Mouse (Mus musculus) midbrain, embryonic 13.5 days (tissue): Measurements from ENCODE around the gene Tnip2. TPM values are rescaled to one million over a fixed set of nuclear protein-coding genes. Genes with fewer than 3 reads are reported as not detected.

Experiments used
- ATAC-seq: fragments of 200-750 bp; cut with Nextera tagmentation; 2 replicates; pipeline ENCODE4 v1.8.0; 2017; ENCODE audit warnings: mild to moderate bottlenecking, moderate TSS enrichment, moderate library complexity
- H3K27ac ChIP-seq: fragments of 300-500 bp; sonication (generic); 2 replicates; pipeline ENCODE4 v1.5.1; 2015; ENCODE audit warnings: inconsistent platforms, mild to moderate bottlenecking, moderate library complexity
- H3K27me3 ChIP-seq: fragments of 300-500 bp; sonication (generic); 2 replicates; pipeline ENCODE4 v1.6.1; 2015; ENCODE audit warnings: mild to moderate bottlenecking, inconsistent platforms
- H3K36me3 ChIP-seq: fragments of 300-500 bp; sonication (generic); 2 replicates; pipeline ENCODE4 v1.6.1; 2015; ENCODE audit warnings: mild to moderate bottlenecking, inconsistent platforms
- H3K4me1 ChIP-seq: fragments of 300-500 bp; sonication (generic); replicated peaks from 2 replicates; pipeline ENCODE4 v1.6.1; 2015; ENCODE audit warnings: inconsistent platforms
- H3K4me2 ChIP-seq: fragments of 300-500 bp; sonication (generic); replicated peaks from 2 replicates; pipeline ENCODE4 v1.6.1; 2015; ENCODE audit warnings: moderate library complexity, mild to moderate bottlenecking, inconsistent platforms
- H3K4me3 ChIP-seq: fragments of 300-500 bp; sonication (generic); replicated peaks from 2 replicates; pipeline ENCODE4 v1.5.1; 2015; ENCODE audit warnings: mild to moderate bottlenecking, inconsistent platforms
- H3K9ac ChIP-seq: fragments of 300-500 bp; sonication (generic); replicated peaks from 2 replicates; pipeline ENCODE4 v1.6.1; 2015; ENCODE audit warnings: mild to moderate bottlenecking, inconsistent platforms
- H3K9me3 ChIP-seq: fragments of 300-500 bp; sonication (generic); 2 replicates; pipeline ENCODE4 v1.6.1; 2016; ENCODE audit warnings: mild to moderate bottlenecking, inconsistent platforms
- WGBS: fragments of 180-500 bp; shearing (Covaris S2); methylation state at CpG from one replicate; pipeline ENCODE4 v1.1.7; 2015; 5-methylcytosine and 5-hydroxymethylcytosine counted together
- polyA plus RNA-seq: library from polyadenylated mRNA; unstranded; fragments of >200 nt; fragmentation: Nextera tagmentation; extraction: Ambion mirVana; gene quantifications from 2 replicates; pipeline ENCODE4 v1.2.1, GENCODE M21; 2015

Gene Tnip2
- polyA plus RNA-seq, 1 experiment from 2014 or later = 6.9 TPM

GRCm38 (mm10) chr5:34520458-34521209 lies 6.8 kb upstream of the Tnip2 start:
- H3K36me3 ChIP-seq = no peaks in the 10 kb centered on the region
- no peak overlapping the region for H3K9ac ChIP-seq
- H3K4me1 ChIP-seq = 0 out of 2 replicates have a peak, but pooled peaks cover 2% of the 10 kb centered on the region
- WGBS = 83% methylated on average over 11 of the region's 11 CpGs
- no peaks in the 10 kb centered on the region for H3K9me3 ChIP-seq
- H3K4me2 ChIP-seq = no peak overlapping the region
- H3K27ac ChIP-seq = no peak overlapping the region
- no peak overlapping the region for H3K4me3 ChIP-seq
- no peak for ATAC-seq
- no peaks in the 10 kb centered on the region for H3K27me3 ChIP-seq

GRCm38 (mm10) chr5:34519389-34519910 lies 5.7 kb upstream of the Tnip2 start:
- Histone ChIP-seq H3K27me3 (0 out of 2 replicates have a peak, but pooled peaks cover 5% of the 10 kb centered on the region), H3K4me3 (no peak overlapping the region), H3K9ac (no peak overlapping the region), H3K36me3 (no peaks in the 10 kb centered on the region), H3K4me1 (no peaks in the 10 kb centered on the region), H3K27ac (no peak overlapping the region), H3K9me3 (no peaks in the 10 kb centered on the region), H3K4me2 (no peak overlapping the region)
- no peak for ATAC-seq
- 81% methylated on average over 9 of the region's 9 CpGs for WGBS

DNA sequence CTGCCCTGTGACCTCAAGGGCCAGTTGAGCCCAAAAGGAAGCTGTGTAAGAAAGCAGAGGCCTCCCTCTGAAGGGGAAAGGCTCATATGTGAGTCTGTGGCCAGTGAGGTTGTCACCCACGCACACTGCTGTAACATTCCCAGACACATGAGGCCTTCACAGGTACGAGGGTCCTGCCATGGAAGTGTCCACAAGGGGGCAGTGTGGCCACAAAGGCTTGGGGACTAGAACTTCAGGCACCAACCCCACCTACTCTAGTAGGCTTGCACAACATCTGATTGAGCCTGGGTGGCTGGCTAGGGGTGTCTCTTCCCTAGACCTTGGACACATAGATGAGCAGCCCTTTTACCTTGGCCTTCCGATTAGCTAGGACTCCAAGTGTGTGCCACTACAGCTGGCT lies 4.1 kb upstream of the Tnip2 start:
- no peak overlapping the region for H3K4me3 ChIP-seq
- no peak overlapping the region for H3K9ac ChIP-seq
- peaks cover 8% of the 10 kb centered on the region for H3K27me3 ChIP-seq
- ATAC-seq = no peak
- 32% methylated on average over 3 of the region's 3 CpGs for WGBS
- H3K9me3 ChIP-seq = no peaks in the 10 kb centered on the region
- H3K36me3 ChIP-seq = no peaks in the 10 kb centered on the region
- peaks cover 11% of the 10 kb centered on the region for H3K4me1 ChIP-seq
- no peak overlapping the region for H3K4me2 ChIP-seq
- H3K27ac ChIP-seq = no peak overlapping the region

- Histone ChIP-seq H3K9me3 (no peaks in the 10 kb centered on the region), H3K27me3 (peaks cover 14% of the 10 kb centered on the region), H3K36me3 (no peaks in the 10 kb centered on the region), H3K9ac (no peak overlapping the region), H3K4me2 (no peak overlapping the region), H3K4me1 (peaks cover 12% of the 10 kb centered on the region), H3K4me3 (no peak overlapping the region), H3K27ac (no peak overlapping the region)
- no peak for ATAC-seq
These were observed 1.3 kb upstream of the Tnip2 start for GRCm38 (mm10) chr5:34515096-34515495.

DNA sequence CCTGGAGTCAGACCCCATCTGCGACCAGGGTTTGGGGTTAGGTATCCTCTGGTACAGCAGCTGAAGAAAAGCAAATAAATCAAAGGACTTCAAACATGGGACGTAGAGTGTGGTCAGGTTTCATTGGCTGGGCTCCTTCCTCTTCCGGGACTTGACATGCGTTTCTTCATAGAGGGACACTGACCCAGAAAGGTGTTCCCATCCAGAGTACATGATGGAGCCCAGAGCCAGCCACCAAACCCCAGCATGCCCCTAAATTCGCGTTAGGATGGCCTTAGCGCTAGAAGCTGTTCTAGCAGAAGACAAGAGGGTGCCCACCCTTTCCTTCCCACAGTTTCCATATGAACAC lies 401 bp upstream of the Tnip2 start:
- Histone ChIP-seq H3K36me3 (no peaks in the 10 kb centered on the region), H3K4me2 (peak overlapping the region; percentile 93), H3K9me3 (no peaks in the 10 kb centered on the region), H3K4me3 (peak overlapping the region; percentile 56), H3K27ac (no peak overlapping the region), H3K4me1 (peaks cover 12% of the 10 kb centered on the region), H3K9ac (peak overlapping the region; percentile 71; the same call in 1 of the 2 replicates), H3K27me3 (peaks cover 14% of the 10 kb centered on the region)
- no peak for ATAC-seq
- 30% methylated on average over 7 of the region's 7 CpGs for WGBS

GRCm38 (mm10) chr5:34512486-34512885 lies 1.3 kb downstream of the Tnip2 start:
- Histone ChIP-seq H3K27me3 (peaks cover 14% of the 10 kb centered on the region), H3K9ac (no peak overlapping the region), H3K27ac (no peak overlapping the region), H3K36me3 (no peaks in the 10 kb centered on the region), H3K4me1 (peaks cover 12% of the 10 kb centered on the region), H3K4me3 (no peak overlapping the region), H3K4me2 (no peak overlapping the region), H3K9me3 (no peaks in the 10 kb centered on the region)
- no peak for ATAC-seq
- 85% methylated on average over 3 of the region's 3 CpGs for WGBS

- no peaks in the 10 kb centered on the region for H3K27me3 ChIP-seq
- no peak overlapping the region for H3K27ac ChIP-seq
- no peak overlapping the region for H3K4me2 ChIP-seq
- no peak for ATAC-seq
- no peaks in the 10 kb centered on the region for H3K4me1 ChIP-seq
- H3K4me3 ChIP-seq = no peak overlapping the region
- no peaks in the 10 kb centered on the region for H3K36me3 ChIP-seq
- WGBS = 89% methylated on average over 6 of the region's 6 CpGs
- no peak overlapping the region for H3K9ac ChIP-seq
- no peaks in the 10 kb centered on the region for H3K9me3 ChIP-seq
These were observed 11.0 kb downstream of the Tnip2 start for GRCm38 (mm10) chr5:34502821-34503220.

DNA sequence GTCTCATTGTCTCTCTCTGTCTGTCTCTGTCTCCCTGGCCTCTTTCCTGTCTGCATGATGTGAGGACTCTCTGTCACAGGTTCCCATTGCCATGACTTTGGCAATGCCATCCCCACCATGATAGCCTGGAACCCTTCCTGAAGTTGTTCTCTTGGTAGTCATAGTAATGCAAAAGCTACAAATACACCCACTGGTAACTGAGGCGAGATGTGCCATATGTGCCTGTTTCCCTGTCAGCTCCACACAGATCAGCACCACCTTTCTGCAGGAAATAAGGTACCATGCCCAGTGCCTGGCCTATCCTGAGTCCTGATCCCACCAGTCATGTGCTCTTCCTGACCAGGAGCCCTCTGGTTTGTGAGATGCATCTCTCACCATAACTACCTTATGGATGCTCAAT lies 11.4 kb downstream of the Tnip2 start:
- H3K36me3 ChIP-seq = no peaks in the 10 kb centered on the region
- no peak overlapping the region for H3K27ac ChIP-seq
- 86% methylated on average over 1 of the region's 1 CpGs for WGBS
- no peaks in the 10 kb centered on the region for H3K4me1 ChIP-seq
- no peaks in the 10 kb centered on the region for H3K27me3 ChIP-seq
- ATAC-seq = no peak
- no peak overlapping the region for H3K4me2 ChIP-seq
- H3K4me3 ChIP-seq = no peak overlapping the region
- no peak overlapping the region for H3K9ac ChIP-seq
- no peaks in the 10 kb centered on the region for H3K9me3 ChIP-seq

DNA sequence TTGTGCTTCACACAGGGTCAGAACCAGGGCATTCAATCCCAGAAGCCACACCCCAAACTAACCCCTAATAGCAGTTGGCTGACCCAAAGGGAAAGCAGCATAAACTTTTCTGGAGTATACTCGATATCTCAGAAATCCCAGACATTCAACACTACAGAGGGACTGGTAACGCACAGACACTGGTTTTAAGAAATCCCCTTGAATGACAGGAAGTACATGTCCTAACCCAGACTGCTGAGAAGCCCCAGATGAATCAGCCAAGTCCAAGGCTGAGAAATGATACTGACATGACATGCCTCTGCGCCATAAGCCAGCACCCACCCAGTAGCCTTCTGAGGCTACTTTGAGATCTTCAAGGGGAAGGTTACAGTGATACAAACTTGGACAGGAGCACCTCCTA lies 12.2 kb downstream of the Tnip2 start:
- no peak overlapping the region for H3K27ac ChIP-seq
- no peaks in the 10 kb centered on the region for H3K9me3 ChIP-seq
- H3K27me3 ChIP-seq = no peaks in the 10 kb centered on the region
- H3K4me3 ChIP-seq = no peak overlapping the region
- no peak overlapping the region for H3K4me2 ChIP-seq
- WGBS = 95% methylated on average over 3 of the region's 3 CpGs
- no peaks in the 10 kb centered on the region for H3K4me1 ChIP-seq
- no peak overlapping the region for H3K9ac ChIP-seq
- ATAC-seq = no peak
- no peaks in the 10 kb centered on the region for H3K36me3 ChIP-seq

DNA sequence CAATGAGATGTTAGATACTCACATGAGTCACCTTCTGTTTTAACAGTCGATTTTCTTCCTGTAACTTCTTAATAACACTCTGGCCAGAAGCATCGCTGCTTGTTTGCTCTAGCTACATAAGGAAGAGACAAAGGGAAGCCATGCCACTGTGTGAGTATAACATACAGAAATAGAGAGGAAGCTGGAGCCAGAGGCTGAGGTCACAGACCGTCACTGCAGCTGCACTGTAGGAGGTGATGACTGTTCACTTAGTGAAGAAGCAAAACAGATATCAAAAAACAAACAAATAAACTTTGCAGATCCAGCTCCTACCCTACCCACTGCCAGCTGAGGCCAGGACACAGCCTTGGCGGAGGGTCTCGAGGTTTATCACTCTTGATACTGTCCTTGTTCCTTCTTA lies 12.9 kb downstream of the Tnip2 start:
- ATAC-seq = no peak
- Histone ChIP-seq H3K36me3 (0 out of 2 replicates have a peak, but pooled peaks cover 2% of the 10 kb centered on the region), H3K9ac (no peak overlapping the region), H3K27me3 (no peaks in the 10 kb centered on the region), H3K9me3 (no peaks in the 10 kb centered on the region), H3K4me3 (no peak overlapping the region), H3K27ac (no peak overlapping the region), H3K4me1 (no peaks in the 10 kb centered on the region), H3K4me2 (no peak overlapping the region)
- WGBS = 84% methylated on average over 5 of the region's 5 CpGs

DNA sequence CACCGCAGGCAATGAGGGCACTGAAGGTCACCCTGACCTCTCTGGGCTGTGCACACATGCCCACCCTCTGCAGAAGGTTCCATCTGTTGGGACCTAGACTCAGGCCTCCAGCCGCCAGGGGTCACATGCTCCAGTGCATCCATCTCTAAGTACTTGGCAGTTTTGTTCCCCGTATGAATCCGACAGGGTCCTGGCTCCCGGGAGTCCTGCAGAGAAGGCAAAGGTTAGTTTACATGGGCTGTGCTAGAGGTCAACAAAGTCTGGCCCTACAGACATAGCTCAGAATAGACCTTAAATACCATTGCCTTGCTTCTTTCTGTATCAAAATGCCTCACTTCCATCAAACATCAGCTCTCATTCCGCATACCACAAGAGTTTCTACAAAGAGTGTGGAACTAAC lies 17.0 kb downstream of the Tnip2 start:
- H3K27me3 ChIP-seq = no peaks in the 10 kb centered on the region
- H3K36me3 ChIP-seq = 0 out of 2 replicates have a peak, but pooled peaks cover 2% of the 10 kb centered on the region
- no peaks in the 10 kb centered on the region for H3K9me3 ChIP-seq
- no peak overlapping the region for H3K27ac ChIP-seq
- H3K4me1 ChIP-seq = no peaks in the 10 kb centered on the region
- WGBS = 77% methylated on average over 6 of the region's 6 CpGs
- H3K4me2 ChIP-seq = no peak overlapping the region
- no peak for ATAC-seq
- no peak overlapping the region for H3K9ac ChIP-seq
- no peak overlapping the region for H3K4me3 ChIP-seq

GRCm38 (mm10) chr5:34489418-34489787 lies 24.4 kb downstream of the Tnip2 start:
- H3K27me3 ChIP-seq = no peaks in the 10 kb centered on the region
- no peaks in the 10 kb centered on the region for H3K4me1 ChIP-seq
- no peak for ATAC-seq
- H3K4me2 ChIP-seq = no peak overlapping the region
- H3K27ac ChIP-seq = no peak overlapping the region
- H3K9ac ChIP-seq = no peak overlapping the region
- no peak overlapping the region for H3K4me3 ChIP-seq
- peaks cover 33% of the 10 kb centered on the region for H3K36me3 ChIP-seq
- WGBS = 86% methylated on average over 3 of the region's 3 CpGs
- H3K9me3 ChIP-seq = no peaks in the 10 kb centered on the region
